Mouse (Mus musculus) lung, postnatal 0 days (tissue): ENCODE measurements around the gene Magi1.

Source experiments
- CTCF ChIP-seq: IDR thresholded peaks from 2 replicates; pipeline ENCODE4 v1.5.1; 2016; ENCODE audit warnings: antibody characterized with exemption, mild to moderate bottlenecking
- EP300 ChIP-seq: IDR thresholded peaks from 2 replicates; pipeline ENCODE4 v1.6.1; 2016; ENCODE audit warnings: antibody characterized with exemption, mild to moderate bottlenecking, control low read depth

- TF ChIP-seq EP300, result no peak
- TF ChIP-seq CTCF, result no peak
These were observed 349.0 kb downstream of the Magi1 start for GRCm38 (mm10) chr6:93934700-93935099.
